Mouse (Mus musculus) limb, embryonic 11.5 days (tissue): ENCODE data around the gene Cort. TPM values are rescaled to one million over a fixed set of nuclear protein-coding genes. Genes with fewer than 3 reads are reported as not detected.

Experiments
- ATAC-seq: fragments of 200-750 bp; cut with Nextera tagmentation; 2 replicates; pipeline ENCODE4 v1.8.0; 2017; ENCODE audit warnings: low read depth; ENCODE audit not compliant: insufficient number of reproducible peaks, low FRiP score, low TSS enrichment
- DNase-seq: peaks from one replicate; pipeline ENCODE4 v3.0.0-alpha.2; 2015; ENCODE audit warnings: low spot score
- H3K27ac ChIP-seq: fragments of 300-500 bp; sonication (generic); replicated peaks from 2 replicates; pipeline ENCODE4 v1.5.1; 2014; ENCODE audit warnings: low read depth, mild to moderate bottlenecking, low read length
- H3K27me3 ChIP-seq: fragments of 300-500 bp; sonication (generic); 2 replicates; pipeline ENCODE4 v1.6.1; 2014; ENCODE audit warnings: mild to moderate bottlenecking, low read length, mixed read lengths; ENCODE audit not compliant: control insufficient read depth, insufficient read depth
- H3K36me3 ChIP-seq: fragments of 300-500 bp; sonication (generic); 2 replicates; pipeline ENCODE4 v1.6.1; 2014; ENCODE audit warnings: mild to moderate bottlenecking, low read length, moderate library complexity, mixed read lengths; ENCODE audit not compliant: control insufficient read depth, insufficient read depth
- H3K4me1 ChIP-seq: fragments of 300-500 bp; sonication (generic); 2 replicates; pipeline ENCODE4 v1.6.1; 2014; ENCODE audit warnings: low read length, mixed read lengths; ENCODE audit not compliant: control insufficient read depth, insufficient read depth
- H3K4me2 ChIP-seq: fragments of 300-500 bp; sonication (generic); 2 replicates; pipeline ENCODE4 v1.6.1; 2014; ENCODE audit warnings: low read depth, mild to moderate bottlenecking, moderate library complexity; ENCODE audit not compliant: severe bottlenecking
- H3K4me3 ChIP-seq: fragments of 300-500 bp; sonication (generic); 2 replicates; pipeline ENCODE4 v1.5.1; 2014; ENCODE audit warnings: low read depth, low read length
- H3K9ac ChIP-seq: fragments of 300-500 bp; sonication (generic); 2 replicates; pipeline ENCODE4 v1.6.1; 2014; ENCODE audit warnings: mild to moderate bottlenecking, low read length
- H3K9me3 ChIP-seq: fragments of 300-500 bp; sonication (generic); 2 replicates; pipeline ENCODE4 v1.6.1; 2016; ENCODE audit warnings: low read length; ENCODE audit not compliant: control insufficient read depth
- WGBS: fragments of 180-500 bp; shearing (Covaris S2); extraction: QIAGEN DNeasy Blood & Tissue Kit; methylation state at CpG from one replicate; pipeline ENCODE4 v1.1.7; 2014; 5-methylcytosine and 5-hydroxymethylcytosine counted together
- polyA plus RNA-seq: library from polyadenylated mRNA; unstranded; fragments of >200 nt; fragmentation: Nextera tagmentation; extraction: Ambion mirVana; gene quantifications from 2 replicates; pipeline ENCODE4 v1.2.1, GENCODE M21; 2014

The Cort gene
- polyA plus RNA-seq, 1 experiment from 2014 or later: not detected

GRCm38 (mm10) chr4:149079629-149080028 lies 46.9 kb downstream of the Cort start:
- no peak overlapping the region for H3K9ac ChIP-seq
- 82% methylated on average over 6 of the region's 6 CpGs for WGBS
- H3K27me3 ChIP-seq: no peaks in the 10 kb centered on the region
- no peaks in the 10 kb centered on the region for H3K9me3 ChIP-seq
- no peak overlapping the region for H3K4me3 ChIP-seq
- ATAC-seq (no peak), DNase-seq (no peak)
- peaks cover 2% of the 10 kb centered on the region; the same call in 1 of the 2 replicates for H3K36me3 ChIP-seq
- no peak overlapping the region for H3K27ac ChIP-seq
- no peak overlapping the region for H3K4me2 ChIP-seq
- no peaks in the 10 kb centered on the region for H3K4me1 ChIP-seq

- no peak overlapping the region for H3K4me3 ChIP-seq
- no peak overlapping the region for H3K9ac ChIP-seq
- whole genome bisulfite sequencing: 63% methylated on average over 4 of the region's 4 CpGs
- no peaks in the 10 kb centered on the region for H3K27me3 ChIP-seq
- no peaks in the 10 kb centered on the region for H3K4me1 ChIP-seq
- ATAC-seq: no peak
- no peaks in the 10 kb centered on the region for H3K9me3 ChIP-seq
- H3K4me2 ChIP-seq: no peak overlapping the region
- no peak for DNase-seq
- H3K27ac ChIP-seq: no peak overlapping the region
- H3K36me3 ChIP-seq: peaks cover 2% of the 10 kb centered on the region; the same call in 1 of the 2 replicates
Measured at GRCm38 (mm10) chr4:149078261-149078660, 48.3 kb downstream of the Cort start.

- 39% methylated on average over 10 of the region's 10 CpGs for whole genome bisulfite sequencing
- Histone ChIP-seq H3K27ac (no peak overlapping the region), H3K9me3 (no peaks in the 10 kb centered on the region), H3K4me2 (no peak overlapping the region), H3K36me3 (peaks cover 2% of the 10 kb centered on the region; the same call in 1 of the 2 replicates), H3K4me1 (no peaks in the 10 kb centered on the region), H3K4me3 (no peak overlapping the region), H3K9ac (no peak overlapping the region), H3K27me3 (no peaks in the 10 kb centered on the region)
- DNase-seq (peak; percentile 76), ATAC-seq (peak; percentile 59; the same call in 1 of the 2 replicates)
Measured at GRCm38 (mm10) chr4:149075871-149076575, 50.5 kb downstream of the Cort start.

- no peak for DNase-seq
- Histone ChIP-seq H3K27me3 (no peaks in the 10 kb centered on the region), H3K27ac (no peak overlapping the region), H3K4me3 (no peak overlapping the region), H3K4me2 (no peak overlapping the region), H3K36me3 (peaks cover 2% of the 10 kb centered on the region; the same call in 1 of the 2 replicates), H3K4me1 (no peaks in the 10 kb centered on the region), H3K9me3 (no peaks in the 10 kb centered on the region), H3K9ac (no peak overlapping the region)
- WGBS: 96% methylated on average over 13 of the region's 13 CpGs
- no peak for ATAC-seq
Measured at GRCm38 (mm10) chr4:149075073-149075472, 51.5 kb downstream of the Cort start.

Other genes with a start within 250 kb of the Cort start
- 41.1 and 41.6 TPM in 2 replicates for gene Pex14, start 26.9 kb downstream of the Cort start, polyA plus RNA-seq
- gene Dffa, start 22.6 kb downstream of the Cort start, polyA plus RNA-seq: 25.7 and 28.6 TPM in 2 replicates
- gene Cenps, start 10.9 kb upstream of the Cort start, polyA plus RNA-seq: 53.7 and 54.1 TPM in 2 replicates
- gene Pgd, start 40.0 kb upstream of the Cort start, polyA plus RNA-seq: 48.3 and 57.2 TPM in 2 replicates
- gene Kif1b, start 180.9 kb upstream of the Cort start, polyA plus RNA-seq: 35.6 and 41.7 TPM in 2 replicates